Mouse (Mus musculus) liver, embryonic 12.5 days (tissue): ENCODE results near the gene Vwa3b. TPM values are rescaled to one million over a fixed set of nuclear protein-coding genes. Genes with fewer than 3 reads are reported as not detected.

ENCODE experiments used
- ATAC-seq: fragments of 200-750 bp; cut with Nextera tagmentation; 2 replicates; pipeline ENCODE4 v1.8.0; 2017; ENCODE audit warnings: moderate number of reproducible peaks, mild to moderate bottlenecking, moderate library complexity
- H3K27ac ChIP-seq: fragments of 300-500 bp; sonication (generic); 2 replicates; pipeline ENCODE4 v1.5.1; 2016; ENCODE audit warnings: mild to moderate bottlenecking
- H3K27me3 ChIP-seq: fragments of 300-500 bp; sonication (generic); replicated peaks from 2 replicates; pipeline ENCODE4 v1.6.1; 2016; ENCODE audit warnings: mild to moderate bottlenecking, moderate library complexity
- H3K36me3 ChIP-seq: fragments of 300-500 bp; sonication (generic); 2 replicates; pipeline ENCODE4 v1.6.1; 2016; ENCODE audit warnings: mild to moderate bottlenecking, moderate library complexity
- H3K4me1 ChIP-seq: fragments of 300-500 bp; sonication (generic); 2 replicates; pipeline ENCODE4 v1.6.1; 2016
- H3K4me2 ChIP-seq: fragments of 300-500 bp; sonication (generic); 2 replicates; pipeline ENCODE4 v1.6.1; 2016; ENCODE audit warnings: mild to moderate bottlenecking, moderate library complexity
- H3K4me3 ChIP-seq: fragments of 300-500 bp; sonication (generic); 2 replicates; pipeline ENCODE4 v1.5.1; 2016; ENCODE audit warnings: mild to moderate bottlenecking, moderate library complexity
- H3K9ac ChIP-seq: fragments of 300-500 bp; sonication (generic); 2 replicates; pipeline ENCODE4 v1.6.1; 2016; ENCODE audit warnings: mild to moderate bottlenecking, moderate library complexity
- H3K9me3 ChIP-seq: fragments of 300-500 bp; sonication (generic); replicated peaks from 2 replicates; pipeline ENCODE4 v1.6.1; 2016; ENCODE audit warnings: mild to moderate bottlenecking, moderate library complexity
- WGBS: fragments of 180-500 bp; shearing (Covaris S2); methylation state at CpG from one replicate; pipeline ENCODE4 v1.1.7; 2016; ENCODE audit not compliant: insufficient replicate concordance; 5-methylcytosine and 5-hydroxymethylcytosine counted together
- polyA plus RNA-seq: library from polyadenylated mRNA; unstranded; fragments of >200 nt; fragmentation: Nextera tagmentation; extraction: Ambion mirVana; gene quantifications from 2 replicates; pipeline ENCODE4 v1.2.1, GENCODE M21; 2016

The Vwa3b gene
- polyA plus RNA-seq, 1 experiment from 2014 or later, result not detected

GRCm38 (mm10) chr1:37220134-37220907, 193.9 kb downstream of the Vwa3b start:
- Histone ChIP-seq H3K9me3 (no peaks in the 10 kb centered on the region), H3K4me3 (no peak overlapping the region), H3K36me3 (no peaks in the 10 kb centered on the region), H3K9ac (no peak overlapping the region), H3K4me2 (no peak overlapping the region), H3K4me1 (no peaks in the 10 kb centered on the region), H3K27me3 (0 out of 2 replicates have a peak, but pooled peaks cover 2% of the 10 kb centered on the region), H3K27ac (no peak overlapping the region)
- ATAC-seq, result no peak
- 49% methylated on average over 6 of the region's 6 CpGs for WGBS

- H3K4me2 ChIP-seq, result no peak overlapping the region
- WGBS, result 50% methylated on average over 7 of the region's 7 CpGs
- no peaks in the 10 kb centered on the region for H3K36me3 ChIP-seq
- no peak overlapping the region for H3K4me3 ChIP-seq
- H3K27ac ChIP-seq, result no peak overlapping the region
- H3K4me1 ChIP-seq, result no peaks in the 10 kb centered on the region
- no peaks in the 10 kb centered on the region for H3K9me3 ChIP-seq
- H3K9ac ChIP-seq, result no peak overlapping the region
- 0 out of 2 replicates have a peak, but pooled peaks cover 2% of the 10 kb centered on the region for H3K27me3 ChIP-seq
- ATAC-seq, result no peak
Measured at GRCm38 (mm10) chr1:37222002-37222401, 195.6 kb downstream of the Vwa3b start.

- H3K27ac ChIP-seq, result no peak overlapping the region
- no peak for ATAC-seq
Measured at GRCm38 (mm10) chr1:37230404-37230803, 204.0 kb downstream of the Vwa3b start.

GRCm38 (mm10) chr1:37231295-37231701, 204.9 kb downstream of the Vwa3b start:
- Histone ChIP-seq H3K4me1 (no peaks in the 10 kb centered on the region), H3K9ac (no peak overlapping the region), H3K27ac (no peak overlapping the region), H3K4me3 (no peak overlapping the region), H3K36me3 (no peaks in the 10 kb centered on the region), H3K4me2 (no peak overlapping the region), H3K27me3 (no peaks in the 10 kb centered on the region), H3K9me3 (peaks cover 6% of the 10 kb centered on the region; the same call in 1 of the 2 replicates)
- WGBS, result 51% methylated on average over 6 of the region's 6 CpGs
- ATAC-seq, result no peak

More at GRCm38 (mm10) chr1:37230404-37230803, 204.0 kb downstream of the Vwa3b start:
- Histone ChIP-seq H3K27me3 (no peaks in the 10 kb centered on the region), H3K4me3 (no peak overlapping the region), H3K4me1 (no peaks in the 10 kb centered on the region), H3K9me3 (peaks cover 6% of the 10 kb centered on the region; the same call in 1 of the 2 replicates), H3K9ac (no peak overlapping the region), H3K36me3 (no peaks in the 10 kb centered on the region), H3K4me2 (no peak overlapping the region)
- WGBS, result 58% methylated on average over 6 of the region's 6 CpGs

Other genes with a start within 250 kb of the Vwa3b start
- gene Tmem131, start 82.9 kb upstream of the Vwa3b start, polyA plus RNA-seq, result 14.9 and 15.4 TPM in 2 replicates
- gene Cnga3, start 187.8 kb downstream of the Vwa3b start, polyA plus RNA-seq, result not detected in 2 replicates